Mouse (Mus musculus): Measurements from ENCODE around the gene Pramef12. TPM values are rescaled to one million over a fixed set of nuclear protein-coding genes. Genes with fewer than 3 reads are reported as not detected.

Gene Pramef12
- not detected in 2 replicates for polyA plus RNA-seq (2015; fragmentation: Nextera tagmentation; extraction: Ambion mirVana)

DNA sequence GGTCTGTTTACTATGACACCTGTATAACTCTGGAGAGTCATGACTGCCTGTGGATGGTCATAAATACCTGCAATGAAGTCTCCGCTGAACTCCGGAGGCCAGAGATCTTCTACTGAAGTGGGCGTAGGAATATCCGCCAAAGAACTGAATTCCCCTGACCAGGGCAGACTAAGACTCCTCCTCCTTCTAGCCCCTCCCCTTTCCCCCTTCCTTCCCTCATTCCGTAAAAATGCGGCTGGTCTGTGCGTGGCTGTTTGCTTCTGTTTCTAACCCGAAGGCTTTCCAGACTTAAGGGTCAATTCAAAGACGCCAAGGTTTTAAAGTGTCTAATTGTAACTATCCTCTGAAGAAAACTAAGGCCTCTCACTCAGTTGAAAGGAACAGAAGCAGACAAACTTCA is at the start of gene Pramef12:
Gene Pramef12 (minus strand): TSS at position 175 of the 400 bp plus-strand sequence.
- 83% methylated on average over 9 of the region's 9 CpGs for WGBS
- no peak for ATAC-seq (ENCODE audit: low read depth)
- no peaks in the 10 kb centered on the region for H3K36me3 ChIP-seq
- no peak within 1 kb of the TSS for H3K4me2 ChIP-seq
- H3K27me3 ChIP-seq = no peaks in the 10 kb centered on the region
- H3K4me3 ChIP-seq = no peak within 1 kb of the TSS
- H3K9me3 ChIP-seq = 0 out of 2 replicates have a peak, but pooled peaks cover 3% of the 10 kb centered on the region
- H3K4me1 ChIP-seq (replicated peaks) = no peaks in the 10 kb centered on the region
- H3K9ac ChIP-seq = no peak within 1 kb of the TSS
- no peak within 1 kb of the TSS for H3K27ac ChIP-seq (replicated peaks)

DNA sequence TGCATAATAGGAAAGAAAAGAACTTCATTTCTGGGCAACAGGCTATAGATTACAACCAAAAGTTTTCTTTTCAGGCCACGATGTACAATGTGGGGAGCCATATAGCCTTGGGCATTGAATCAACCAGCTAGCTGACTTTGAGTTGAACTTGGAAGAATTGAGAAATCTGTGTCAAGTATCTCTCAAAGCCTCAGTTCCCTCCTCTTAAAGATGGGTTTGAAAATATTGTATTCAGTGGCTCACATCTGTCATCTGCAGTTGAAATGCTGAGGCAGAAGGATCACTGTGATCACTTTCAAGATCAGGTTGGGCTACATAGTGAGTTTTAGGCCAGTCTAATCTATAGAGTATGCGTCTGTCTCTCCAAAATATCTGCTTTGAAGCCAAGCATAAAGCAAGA is 45.0 kb upstream of the Pramef12 start, which contains the start of gene Gm9944:
Gene Gm9944 (minus strand): TSS at position 101 of the 400 bp plus-strand sequence.
- no peak for ATAC-seq (ENCODE audit: low read depth)
- Histone ChIP-seq H3K9me3 (peaks cover 4% of the 10 kb centered on the region), H3K4me1 (replicated peaks) (no peaks in the 10 kb centered on the region), H3K4me3 (no peak within 1 kb of the TSS), H3K4me2 (no peak within 1 kb of the TSS), H3K9ac (no peak within 1 kb of the TSS), H3K27me3 (no peaks in the 10 kb centered on the region), H3K36me3 (no peaks in the 10 kb centered on the region), H3K27ac (replicated peaks) (no peak within 1 kb of the TSS)
- 79% methylated on average over 2 of the region's 2 CpGs for WGBS

DNA sequence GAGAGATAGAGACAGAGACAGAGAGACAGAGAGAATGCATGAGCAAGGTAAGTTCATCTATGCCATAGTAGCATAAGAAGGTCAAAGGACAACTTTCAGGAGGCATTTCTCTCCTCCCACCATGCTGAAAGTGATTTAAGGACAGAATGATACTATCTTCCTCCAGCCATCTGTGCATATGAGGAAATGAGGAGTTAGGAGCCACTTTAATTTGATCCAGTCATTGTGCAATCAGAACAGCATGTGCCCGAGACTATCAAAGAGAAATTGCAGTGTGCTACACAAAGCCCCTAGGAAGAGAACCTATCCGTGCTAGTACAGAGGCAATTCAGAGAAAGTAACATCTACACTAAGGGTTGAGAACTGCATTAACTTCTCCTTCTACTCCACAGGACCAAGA is 40.3 kb upstream of the Pramef12 start:
- H3K4me2 ChIP-seq = no peak overlapping the region
- ATAC-seq (ENCODE audit: low read depth) = no peak
- H3K9me3 ChIP-seq = no peaks in the 10 kb centered on the region
- WGBS = 83% methylated on average over 2 of the region's 2 CpGs
- H3K4me3 ChIP-seq = no peak overlapping the region
- H3K36me3 ChIP-seq = no peaks in the 10 kb centered on the region
- no peak overlapping the region for H3K27ac ChIP-seq (replicated peaks)
- H3K27me3 ChIP-seq = no peaks in the 10 kb centered on the region
- no peak overlapping the region for H3K9ac ChIP-seq
- H3K4me1 ChIP-seq (replicated peaks) = no peaks in the 10 kb centered on the region

GRCm38 (mm10) chr4:144441582-144441981 is 33.3 kb upstream of the Pramef12 start:
- Histone ChIP-seq H3K27ac (replicated peaks) (no peak overlapping the region), H3K9me3 (peaks cover 11% of the 10 kb centered on the region; the same call in 1 of the 2 replicates), H3K4me2 (no peak overlapping the region), H3K9ac (no peak overlapping the region), H3K4me3 (no peak overlapping the region), H3K36me3 (no peaks in the 10 kb centered on the region), H3K27me3 (no peaks in the 10 kb centered on the region), H3K4me1 (replicated peaks) (no peaks in the 10 kb centered on the region)
- ATAC-seq (ENCODE audit: low read depth) = no peak
- WGBS = 85% methylated on average over 1 of the region's 1 CpGs

- H3K36me3 ChIP-seq = no peaks in the 10 kb centered on the region
- no peak for ATAC-seq (ENCODE audit: low read depth)
- H3K4me3 ChIP-seq = no peak overlapping the region
- no peaks in the 10 kb centered on the region for H3K27me3 ChIP-seq
- H3K4me2 ChIP-seq = no peak overlapping the region
- H3K9me3 ChIP-seq = peaks cover 11% of the 10 kb centered on the region; the same call in 1 of the 2 replicates
- H3K27ac ChIP-seq (replicated peaks) = no peak overlapping the region
- H3K9ac ChIP-seq = no peak overlapping the region
- no peaks in the 10 kb centered on the region for H3K4me1 ChIP-seq (replicated peaks)
- WGBS = 87% methylated on average over 4 of the region's 4 CpGs
Measured at GRCm38 (mm10) chr4:144441095-144441494, 32.8 kb upstream of the Pramef12 start.

DNA sequence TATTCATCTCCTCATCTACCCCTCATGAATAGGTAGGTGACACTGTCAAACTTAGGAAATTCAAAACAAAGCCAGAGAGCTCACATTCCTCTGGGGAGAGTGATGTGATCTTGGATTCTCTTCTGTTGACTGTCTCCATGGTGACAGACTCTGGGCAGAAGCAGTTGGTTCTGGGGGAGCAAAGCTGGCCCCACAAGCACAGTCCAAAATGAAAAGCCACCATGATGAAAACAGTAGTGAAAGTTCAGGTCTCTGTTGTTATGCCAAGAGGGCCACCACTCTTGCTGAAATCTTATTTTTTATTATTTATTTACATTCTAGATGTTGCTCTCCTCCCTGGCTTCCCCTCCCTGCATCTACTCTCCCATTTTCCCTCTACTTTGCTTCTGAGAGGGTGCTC is 30.4 kb upstream of the Pramef12 start, which contains the start of gene 1700012P22Rik:
Gene 1700012P22Rik (minus strand): TSS at position 101 of the 400 bp plus-strand sequence.
- Histone ChIP-seq H3K4me3 (no peak within 1 kb of the TSS), H3K9ac (no peak within 1 kb of the TSS), H3K27me3 (no peaks in the 10 kb centered on the region), H3K36me3 (no peaks in the 10 kb centered on the region), H3K4me2 (no peak within 1 kb of the TSS), H3K9me3 (peaks cover 11% of the 10 kb centered on the region; the same call in 1 of the 2 replicates), H3K4me1 (replicated peaks) (no peaks in the 10 kb centered on the region), H3K27ac (replicated peaks) (no peak within 1 kb of the TSS)
- no peak for ATAC-seq (ENCODE audit: low read depth)

GRCm38 (mm10) chr4:144433216-144433615 is 25.0 kb upstream of the Pramef12 start:
- 91% methylated on average over 5 of the region's 5 CpGs for WGBS
- ATAC-seq (ENCODE audit: low read depth) = no peak
- H3K27ac ChIP-seq (replicated peaks) = no peak overlapping the region

DNA sequence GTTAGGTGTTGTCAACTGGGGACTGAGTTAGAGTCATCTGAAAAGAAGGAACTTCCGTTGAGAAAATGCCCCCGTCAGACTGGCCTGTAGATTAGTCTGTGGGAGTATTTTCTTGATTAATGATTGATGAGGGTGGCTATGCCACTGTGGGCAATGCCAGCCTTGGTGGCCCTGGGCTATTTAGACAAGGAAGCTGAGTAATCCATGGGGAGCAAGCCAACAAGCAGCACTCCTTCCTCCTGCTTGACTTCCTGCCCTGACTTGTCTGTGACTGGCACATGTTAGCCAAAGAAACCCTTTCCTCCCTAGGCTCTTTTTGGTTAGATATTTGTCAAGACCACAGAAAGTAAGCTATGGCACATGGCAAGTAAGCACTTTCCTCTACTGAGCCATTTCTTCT is 22.5 kb upstream of the Pramef12 start:
- no peaks in the 10 kb centered on the region for H3K36me3 ChIP-seq
- no peak overlapping the region for H3K27ac ChIP-seq (replicated peaks)
- WGBS = 80% methylated on average over 2 of the region's 2 CpGs
- no peaks in the 10 kb centered on the region for H3K27me3 ChIP-seq
- peaks cover 11% of the 10 kb centered on the region for H3K9me3 ChIP-seq
- H3K4me2 ChIP-seq = no peak overlapping the region
- no peak overlapping the region for H3K4me3 ChIP-seq
- no peak for ATAC-seq (ENCODE audit: low read depth)
- no peaks in the 10 kb centered on the region for H3K4me1 ChIP-seq (replicated peaks)
- no peak overlapping the region for H3K9ac ChIP-seq

More at GRCm38 (mm10) chr4:144433216-144433615, 25.0 kb upstream of the Pramef12 start:
- Histone ChIP-seq H3K9ac (no peak overlapping the region), H3K9me3 (peaks cover 11% of the 10 kb centered on the region), H3K4me2 (no peak overlapping the region), H3K4me3 (no peak overlapping the region), H3K27me3 (no peaks in the 10 kb centered on the region), H3K4me1 (replicated peaks) (no peaks in the 10 kb centered on the region), H3K36me3 (no peaks in the 10 kb centered on the region)

DNA sequence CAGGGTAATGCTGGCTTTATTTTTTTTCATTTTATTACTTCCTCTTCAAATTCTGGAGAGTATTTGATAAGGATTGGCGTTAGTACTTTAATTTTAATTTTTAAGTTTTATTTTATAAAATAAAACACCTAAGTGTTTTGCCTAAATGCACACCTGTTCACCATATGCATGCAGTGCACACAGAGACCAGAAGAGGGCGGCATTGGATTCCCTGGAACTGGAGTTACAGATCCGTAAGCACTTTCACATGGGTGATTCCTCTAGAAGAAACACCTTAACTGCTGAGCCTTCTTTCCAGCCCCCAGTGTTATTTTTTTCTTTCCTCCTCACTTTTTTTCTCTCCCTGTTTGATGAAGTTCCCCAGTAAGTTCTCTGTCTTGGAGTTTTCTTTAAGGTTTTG is 20.6 kb upstream of the Pramef12 start:
- H3K4me3 ChIP-seq = no peak overlapping the region
- H3K4me2 ChIP-seq = no peak overlapping the region
- no peak for ATAC-seq (ENCODE audit: low read depth)
- H3K9ac ChIP-seq = no peak overlapping the region
- no peaks in the 10 kb centered on the region for H3K36me3 ChIP-seq
- H3K27me3 ChIP-seq = no peaks in the 10 kb centered on the region
- 27% methylated on average over 3 of the region's 3 CpGs for WGBS
- peaks cover 11% of the 10 kb centered on the region for H3K9me3 ChIP-seq
- no peak overlapping the region for H3K27ac ChIP-seq (replicated peaks)
- H3K4me1 ChIP-seq (replicated peaks) = no peaks in the 10 kb centered on the region

DNA sequence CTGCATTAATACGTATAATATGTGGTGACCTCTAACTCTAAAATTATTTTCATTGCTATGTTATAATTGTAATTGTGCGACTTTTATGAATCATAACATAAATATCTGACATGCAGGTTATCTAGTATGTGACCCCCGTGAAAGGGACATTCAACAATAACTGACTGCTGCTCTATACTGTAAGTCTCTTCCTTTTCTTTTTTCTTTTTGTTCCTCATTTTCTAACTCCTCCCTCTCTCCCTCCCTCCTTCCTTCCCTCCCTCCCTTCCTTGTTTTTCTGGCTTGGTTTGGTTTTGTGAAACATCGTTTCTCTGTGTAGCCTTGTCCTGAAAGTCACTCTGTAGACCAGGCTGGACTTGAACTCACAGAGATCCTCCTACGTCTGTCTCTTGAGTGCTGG is 16.3 kb upstream of the Pramef12 start:
- Histone ChIP-seq H3K9ac (no peak overlapping the region), H3K9me3 (0 out of 2 replicates have a peak, but pooled peaks cover 3% of the 10 kb centered on the region), H3K27me3 (no peaks in the 10 kb centered on the region), H3K4me1 (replicated peaks) (no peaks in the 10 kb centered on the region), H3K27ac (replicated peaks) (no peak overlapping the region), H3K4me3 (no peak overlapping the region), H3K36me3 (no peaks in the 10 kb centered on the region), H3K4me2 (no peak overlapping the region)
- WGBS = 84% methylated on average over 5 of the region's 5 CpGs
- ATAC-seq (ENCODE audit: low read depth) = no peak

- no peaks in the 10 kb centered on the region for H3K4me1 ChIP-seq (replicated peaks)
- H3K9me3 ChIP-seq = no peaks in the 10 kb centered on the region
- H3K36me3 ChIP-seq = no peaks in the 10 kb centered on the region
- no peak overlapping the region for H3K9ac ChIP-seq
- H3K27ac ChIP-seq (replicated peaks) = no peak overlapping the region
- H3K4me3 ChIP-seq = no peak overlapping the region
- ATAC-seq (ENCODE audit: low read depth) = no peak
- no peaks in the 10 kb centered on the region for H3K27me3 ChIP-seq
- H3K4me2 ChIP-seq = no peak overlapping the region
Measured at GRCm38 (mm10) chr4:144420644-144421043, 12.4 kb upstream of the Pramef12 start.

DNA sequence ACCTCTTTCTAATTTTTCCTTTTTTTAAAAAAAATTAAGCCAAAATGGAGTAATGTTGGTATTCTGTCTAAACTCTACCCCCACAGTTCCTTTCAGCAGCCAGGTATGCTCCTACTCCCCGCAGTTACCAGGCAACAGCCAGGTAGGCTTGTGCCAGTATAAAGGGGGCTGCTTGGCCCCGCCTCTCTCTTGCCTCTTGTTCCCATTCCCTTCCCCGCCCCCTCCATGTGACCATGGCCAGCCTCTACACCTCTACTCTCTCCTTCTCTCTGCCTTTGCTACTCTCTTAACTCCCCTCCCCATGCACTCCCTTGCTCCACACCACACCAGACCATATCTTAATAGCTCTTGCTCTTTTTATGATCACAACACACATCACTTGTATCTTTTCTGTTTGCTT is 2.0 kb downstream of the Pramef12 start:
- no peaks in the 10 kb centered on the region for H3K36me3 ChIP-seq
- 0 out of 2 replicates have a peak, but pooled peaks cover 3% of the 10 kb centered on the region for H3K9me3 ChIP-seq
- H3K27me3 ChIP-seq = no peaks in the 10 kb centered on the region
- H3K4me3 ChIP-seq = no peak overlapping the region
- H3K4me2 ChIP-seq = no peak overlapping the region
- no peak overlapping the region for H3K27ac ChIP-seq (replicated peaks)
- H3K4me1 ChIP-seq (replicated peaks) = no peaks in the 10 kb centered on the region
- 59% methylated on average over 3 of the region's 3 CpGs for WGBS
- H3K9ac ChIP-seq = no peak overlapping the region
- no peak for ATAC-seq (ENCODE audit: low read depth)

- ATAC-seq (ENCODE audit: low read depth) = no peak
- H3K27me3 ChIP-seq = no peaks in the 10 kb centered on the region
- no peak overlapping the region for H3K27ac ChIP-seq (replicated peaks)
- no peaks in the 10 kb centered on the region for H3K4me1 ChIP-seq (replicated peaks)
- WGBS = 11% methylated on average over 17 of the region's 17 CpGs
- peak overlapping the region; percentile 19 for H3K4me3 ChIP-seq
- H3K9me3 ChIP-seq = 0 out of 2 replicates have a peak, but pooled peaks cover 3% of the 10 kb centered on the region
- H3K4me2 ChIP-seq = peak overlapping the region; percentile 43
- H3K36me3 ChIP-seq = no peaks in the 10 kb centered on the region
- no peak overlapping the region for H3K9ac ChIP-seq
Measured at GRCm38 (mm10) chr4:144404456-144405086, 3.7 kb downstream of the Pramef12 start.

Measured in neural tube, embryonic 13.5 days (tissue).